ENCODE assay signal across 8 mouse cellular contexts in genomic region chr9:115306202-115306601, GRCm38 (mm10). TPM values are rescaled to one million over a fixed set of nuclear protein-coding genes. Genes with fewer than 3 reads are reported as not detected.
DNase-seq lines count a peak whose midpoint lies in the region; ATAC-seq and TF ChIP-seq lines count a peak whose summit lies in the region.

No protein-coding gene starts in this region.

- no peak for ATAC-seq in forebrain, embryonic 14.5 days
- ATAC-seq in midbrain, embryonic 16.5 days, result no peak

- H3K27ac ChIP-seq in kidney, adult 2 months (ENCODE audit: insufficient read depth, low read depth, low read length), result no peak overlapping the region
- no peak overlapping the region for H3K27ac ChIP-seq in forebrain, embryonic 14.5 days (ENCODE audit: low read depth, low read length)
- no peak overlapping the region for H3K27ac ChIP-seq in limb, embryonic 10.5 days
- H3K27ac ChIP-seq in midbrain, embryonic 16.5 days (ENCODE audit: low read length), result no peak overlapping the region

- DNase-seq in kidney, adult 2 months, result peak; percentile 43
- DNase-seq in kidney, postnatal 14 days, result no peak
- DNase-seq in forebrain, embryonic 14.5 days (ENCODE audit: low spot score), result no peak
- peak; percentile 30 for DNase-seq in limb, embryonic 10.5 days (ENCODE audit: low spot score)
- no peak for DNase-seq in frontal cortex, adult 2 months (ENCODE audit: extremely low spot score in 1 of 2, low spot score in 1 of 2)
- DNase-seq in left cerebral cortex, adult 18-20 months (ENCODE audit: low spot score in 2 of 2), result no peak
- no peak for DNase-seq in adrenal gland, postnatal 4 days (ENCODE audit: low spot score in 2 of 2)

- peaks cover 20% of the 10 kb centered on the region for H3K4me1 ChIP-seq in kidney, adult 2 months (ENCODE audit: control insufficient read depth, insufficient read depth, low read length)
- peaks cover 41% of the 10 kb centered on the region for H3K4me1 ChIP-seq in forebrain, embryonic 14.5 days (ENCODE audit: control insufficient read depth, insufficient read depth, low read length)
- H3K4me1 ChIP-seq in limb, embryonic 10.5 days, result peaks cover 42% of the 10 kb centered on the region
- H3K4me1 ChIP-seq in midbrain, embryonic 16.5 days (ENCODE audit: control insufficient read depth, insufficient read depth, low read length), result peaks cover 46% of the 10 kb centered on the region

- no peak overlapping the region for H3K4me3 ChIP-seq in kidney, adult 2 months (ENCODE audit: insufficient read depth, low read depth, low read length)
- peak overlapping the region; percentile 96 for H3K4me3 ChIP-seq in forebrain, embryonic 14.5 days (ENCODE audit: low read depth, low read length)
- H3K4me3 ChIP-seq in limb, embryonic 10.5 days, result peak overlapping the region; percentile 98
- H3K4me3 ChIP-seq in midbrain, embryonic 16.5 days (ENCODE audit: low read depth, low read length), result peak overlapping the region; percentile 16

- no peak for TF ChIP-seq POLR2A in kidney, adult 2 months (IDR thresholded peaks at IDR 0.05; ENCODE audit: low read depth, low read length)

- peak overlapping the region; percentile 62 for H3K4me2 ChIP-seq in forebrain, embryonic 14.5 days (ENCODE audit: low read length)
- peak overlapping the region; percentile 78 for H3K4me2 ChIP-seq in midbrain, embryonic 16.5 days (ENCODE audit: low read length)

- no peaks in the 10 kb centered on the region for H3K36me3 ChIP-seq in kidney, adult 2 months (ENCODE audit: control insufficient read depth, insufficient read depth, low read length)
- H3K36me3 ChIP-seq in forebrain, embryonic 14.5 days (ENCODE audit: control insufficient read depth, insufficient read depth, low read length), result no peaks in the 10 kb centered on the region
- H3K36me3 ChIP-seq in limb, embryonic 10.5 days, result peaks cover 9% of the 10 kb centered on the region
- H3K36me3 ChIP-seq in midbrain, embryonic 16.5 days (ENCODE audit: control insufficient read depth, insufficient read depth, low read length), result no peaks in the 10 kb centered on the region

- WGBS in kidney, adult 2 months, result 13% methylated on average over 6 of the region's 6 CpGs
- 24% methylated on average over 6 of the region's 6 CpGs for whole genome bisulfite sequencing in forebrain, embryonic 14.5 days
- WGBS in limb, embryonic 10.5 days, result 43% methylated on average over 6 of the region's 6 CpGs
- WGBS in midbrain, embryonic 16.5 days, result 32% methylated on average over 6 of the region's 6 CpGs

- peak overlapping the region; percentile 13; the same call in 1 of the 2 replicates for H3K9ac ChIP-seq in forebrain, embryonic 14.5 days (ENCODE audit: low read length)
- H3K9ac ChIP-seq in midbrain, embryonic 16.5 days (ENCODE audit: low read depth, low read length), result 0 out of 2 replicates have a peak overlapping the region, but pooled peaks have one; percentile 41

- no peak for TF ChIP-seq CTCF in kidney, adult 2 months (conservative IDR thresholded peaks at IDR 0.05; ENCODE audit: insufficient read depth, insufficient read length, low read depth, low read length)

- H3K27me3 ChIP-seq in kidney, adult 2 months (replicated peaks; ENCODE audit: control insufficient read depth, insufficient read depth, low read length), result no peaks in the 10 kb centered on the region
- H3K27me3 ChIP-seq in forebrain, embryonic 14.5 days (replicated peaks; ENCODE audit: control insufficient read depth, insufficient read depth, low read length), result no peaks in the 10 kb centered on the region
- no peaks in the 10 kb centered on the region for H3K27me3 ChIP-seq in limb, embryonic 10.5 days (ENCODE audit: low read depth, poor library complexity, severe bottlenecking)
- H3K27me3 ChIP-seq in midbrain, embryonic 16.5 days (ENCODE audit: control insufficient read depth, insufficient read depth, low read depth, low read length), result no peaks in the 10 kb centered on the region

- H3K9me3 ChIP-seq in forebrain, embryonic 14.5 days (replicated peaks; ENCODE audit: control insufficient read depth, low read length), result no peaks in the 10 kb centered on the region
- H3K9me3 ChIP-seq in limb, embryonic 10.5 days (replicated peaks), result no peaks in the 10 kb centered on the region
- H3K9me3 ChIP-seq in midbrain, embryonic 16.5 days (replicated peaks; ENCODE audit: control insufficient read depth, low read length, poor library complexity, severe bottlenecking), result no peaks in the 10 kb centered on the region

RNA-seq across cellular contexts. Expression of gene Stt3b, which starts 4.0 kb away (rescaled TPM):
- 45.9 and 48.9 TPM in 2 replicates for polyA plus RNA-seq in kidney, adult 2 months (2012; rRNA removed)
- 74.8 and 80.5 TPM in 2 replicates for polyA plus RNA-seq in forebrain, embryonic 14.5 days (2014; fragmentation: Nextera tagmentation; extraction: Ambion mirVana)
- polyA plus RNA-seq in limb, embryonic 10.5 days (2016; fragmentation: Nextera tagmentation; extraction: Ambion mirVana), result 102 and 105 TPM in 2 replicates
- polyA plus RNA-seq in midbrain, embryonic 16.5 days (2015; fragmentation: Nextera tagmentation; extraction: Ambion mirVana), result 74.8 and 79.1 TPM in 2 replicates
- polyA plus RNA-seq in frontal cortex, adult 2 months (2012; rRNA removed), result 44.5 and 44.6 TPM in 2 replicates
- total RNA-seq in left cerebral cortex, adult 18-20 months (2021), result 10 to 100 TPM; 88.3 to 89.1 TPM
- 100 to 1,000 TPM; 126 to 127 TPM for total RNA-seq in adrenal gland, postnatal 4 days (2021)

Comparison
In these comparisons a context has a peak if more than half of its experiments do, and no peak if none do; other contexts are left out.
1. DNase-seq: peak in kidney, adult 2 months (single experiment) and limb, embryonic 10.5 days (single experiment); none in kidney, postnatal 14 days (single experiment), forebrain, embryonic 14.5 days (single experiment), frontal cortex, adult 2 months (0 of 2), left cerebral cortex, adult 18-20 months (0 of 2) and adrenal gland, postnatal 4 days (0 of 2).